Mouse (Mus musculus) urinary bladder, postnatal 10 days (tissue): ENCODE results near the gene Gabra4.
A peak's percentile ranks its signal among the peaks of the same experiment; 100 is the strongest.
"Not testable (repeated sequence)": the region's sequence is repeated elsewhere in the genome, so short reads cannot be mapped to it uniquely, and the experiment has no call there.

Experiments
- DNase-seq: peaks from one replicate; pipeline ENCODE4 v3.0.0; 2022; ENCODE audit warnings: low spot score

The Gabra4 gene

DNA sequence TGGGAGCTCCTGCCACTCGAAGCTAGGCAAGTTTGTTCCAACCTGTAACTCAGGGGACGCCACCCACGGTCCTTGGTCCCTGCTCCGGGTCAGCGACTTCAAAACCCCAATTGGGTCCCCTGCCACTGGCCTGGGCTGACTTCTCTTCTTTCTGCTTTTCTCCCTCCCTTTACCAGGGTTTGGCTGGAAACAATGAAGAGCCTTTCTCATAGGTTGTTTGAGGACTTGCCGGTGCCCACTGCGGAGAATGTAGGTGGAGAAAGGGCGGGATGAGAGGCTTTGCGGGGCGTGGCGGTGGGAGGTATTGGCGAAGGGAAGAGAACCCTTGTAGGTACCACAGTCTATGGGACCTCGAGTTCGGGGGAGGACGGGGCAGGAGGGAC is at the start of gene Gabra4:
Gene Gabra4 (minus strand): TSS at position 194 of the 383 bp plus-strand sequence.
- no peak for DNase-seq

DNA sequence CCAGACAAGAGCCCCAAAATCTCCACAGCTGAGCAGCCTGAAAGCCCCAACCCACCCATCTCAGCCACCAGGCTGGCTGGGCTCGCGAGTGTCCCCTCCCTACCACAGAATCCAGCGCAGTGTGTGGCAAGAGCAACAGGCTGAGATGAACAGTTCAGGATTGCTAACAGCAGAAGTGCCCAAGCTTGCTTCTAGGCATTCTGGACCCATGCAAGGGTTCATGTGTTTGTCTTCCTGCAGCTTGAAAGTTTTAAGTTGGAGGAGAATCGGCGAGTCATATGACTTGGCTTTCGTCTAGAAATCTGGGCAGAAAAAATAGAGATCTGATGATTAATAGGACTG is 43.1 kb upstream of the Gabra4 start:
- no peak for DNase-seq

DNA sequence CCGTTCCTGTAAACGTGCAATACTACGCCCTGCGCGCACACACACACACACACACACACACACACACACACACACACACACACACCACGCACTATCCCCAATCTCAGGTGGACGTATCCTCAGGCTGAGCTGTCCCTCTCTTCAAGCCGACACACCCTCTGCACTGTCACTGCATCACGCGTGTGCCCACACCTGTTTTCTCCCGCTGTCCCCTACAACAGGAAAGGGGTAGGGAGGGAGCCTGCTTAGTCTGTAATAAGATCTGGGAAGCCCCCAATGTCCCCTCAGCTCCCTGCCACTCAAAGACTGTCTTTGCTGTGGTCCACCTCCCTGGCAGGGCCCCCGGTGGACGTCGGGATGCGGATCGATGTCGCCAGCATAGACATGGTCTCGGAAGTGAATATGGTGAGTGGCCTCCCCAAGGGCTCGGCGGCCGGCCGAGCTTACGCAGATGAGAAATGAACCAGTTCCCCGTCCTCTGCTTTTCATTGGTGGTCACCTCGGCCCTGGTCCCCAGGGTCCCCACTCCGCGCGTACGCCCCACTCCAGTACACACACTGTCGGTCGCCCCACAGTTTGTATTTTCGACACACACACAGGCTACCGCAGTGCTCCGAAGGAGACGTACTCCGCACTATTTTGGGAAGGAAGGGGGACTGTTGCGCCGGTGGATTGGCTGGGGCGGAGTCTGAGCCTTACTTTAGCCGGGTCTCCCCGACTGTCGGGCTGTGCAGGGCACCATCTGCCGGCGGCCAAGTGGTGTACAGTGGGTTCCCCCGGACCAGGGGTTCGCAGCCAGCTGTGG is 42.6 kb upstream of the Gabra4 start:
- peak; percentile 9 for DNase-seq

GRCm38 (mm10) chr5:71699696-71700467 is 41.8 kb upstream of the Gabra4 start:
- no peak for DNase-seq

- no peak for DNase-seq
Measured at GRCm38 (mm10) chr5:71665593-71665992, 7.5 kb upstream of the Gabra4 start.

DNA sequence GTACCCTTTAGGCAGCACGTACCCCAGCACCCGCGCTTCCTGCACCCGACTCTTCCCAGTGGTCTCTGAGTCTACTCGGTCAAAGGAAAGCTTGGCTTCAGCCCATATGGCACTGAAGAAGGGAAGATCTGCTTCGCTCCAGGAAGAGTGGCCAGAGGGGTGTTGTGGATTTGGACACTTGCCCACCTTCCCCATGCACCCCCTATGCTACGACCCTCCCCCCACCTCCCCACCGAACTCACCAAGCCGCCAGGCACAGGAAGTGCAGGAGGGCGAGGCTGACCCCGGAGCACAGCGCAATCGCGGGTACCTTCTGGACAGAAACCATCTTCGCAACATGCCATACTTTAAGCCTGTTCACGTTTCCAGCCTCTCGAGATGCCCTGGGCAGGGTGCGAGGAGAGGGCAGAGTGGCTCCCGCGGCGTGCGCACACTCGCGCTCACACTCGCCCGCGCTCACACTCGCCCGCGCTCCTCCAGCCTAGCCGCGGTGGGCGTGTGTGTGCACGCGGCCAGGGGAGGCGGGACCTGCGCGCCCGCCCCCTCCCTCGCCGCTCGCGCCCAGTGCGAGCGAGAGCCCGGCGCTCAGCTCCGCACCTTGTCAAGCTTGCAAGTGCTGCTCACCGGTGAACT is 510 bp downstream of the Gabra4 start, which contains the start of gene Gabrb1:
Gene Gabrb1 (plus strand): TSS at position 632 of the 633 bp plus-strand sequence.
- no peak for DNase-seq

- no peak for DNase-seq
Measured at GRCm38 (mm10) chr5:71656771-71657170, 1.3 kb downstream of the Gabra4 start.

DNA sequence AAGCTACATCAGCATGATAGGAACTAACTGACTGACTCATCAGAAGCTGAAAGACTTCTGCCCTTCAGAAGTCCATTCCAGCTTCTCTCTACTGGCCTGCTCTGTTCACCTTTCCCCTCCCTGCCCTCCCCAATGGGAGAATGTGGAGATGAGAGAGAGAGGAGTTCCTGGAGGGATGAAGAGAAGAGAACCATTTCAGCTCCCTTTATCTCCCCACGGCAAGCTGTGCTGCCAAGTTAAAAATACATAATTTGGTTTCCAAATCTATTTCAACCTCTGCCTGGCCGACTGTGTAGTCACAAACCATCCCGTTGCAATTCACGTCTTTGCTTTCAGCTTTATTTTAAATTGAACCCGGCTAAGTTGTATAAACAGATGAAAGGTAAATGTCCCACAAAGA is 4.1 kb downstream of the Gabra4 start:
- no peak for DNase-seq

DNA sequence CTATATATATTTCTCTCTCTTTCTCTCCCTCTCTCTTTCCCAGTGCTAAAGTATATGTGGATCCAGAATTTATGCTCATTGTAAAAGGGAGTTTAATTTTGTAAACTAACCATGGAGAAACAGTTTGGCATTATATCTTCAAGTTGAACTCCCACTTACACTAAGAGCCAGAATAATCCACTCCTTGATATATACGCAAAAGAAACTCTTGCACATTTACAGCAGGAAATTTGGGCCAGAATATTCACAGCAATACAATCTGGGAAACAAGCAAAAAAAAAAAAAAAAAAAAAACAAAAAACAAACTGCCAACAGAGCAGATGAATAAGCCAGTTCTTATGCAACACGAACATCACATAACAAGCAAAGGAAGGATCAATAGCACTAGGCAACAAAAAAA is 10.0 kb downstream of the Gabra4 start:
- no peak for DNase-seq

DNA sequence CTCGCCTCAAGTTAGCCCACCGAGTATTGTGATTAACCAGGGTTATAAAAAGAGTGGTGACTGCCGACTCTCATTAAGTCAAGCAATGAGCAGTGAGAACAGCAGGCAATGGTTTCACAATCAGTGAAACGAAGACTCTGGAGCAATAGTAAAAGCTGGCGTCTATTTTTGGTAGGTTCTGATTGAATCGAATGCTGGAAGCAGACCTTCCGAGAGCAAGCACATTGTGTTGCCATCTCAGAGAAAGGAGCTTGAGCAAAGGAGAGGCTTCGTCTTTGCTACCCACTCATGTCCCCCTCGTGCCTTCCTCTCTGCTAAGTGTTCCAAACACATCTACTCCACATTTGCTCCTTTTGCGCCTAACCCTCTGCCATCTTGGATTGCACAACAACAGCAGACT is 18.3 kb downstream of the Gabra4 start:
- no peak for DNase-seq

GRCm38 (mm10) chr5:71627820-71628219 is 30.3 kb downstream of the Gabra4 start:
- DNase-seq = no peak

GRCm38 (mm10) chr5:71616734-71617133 is 41.4 kb downstream of the Gabra4 start:
- DNase-seq = no peak

DNA sequence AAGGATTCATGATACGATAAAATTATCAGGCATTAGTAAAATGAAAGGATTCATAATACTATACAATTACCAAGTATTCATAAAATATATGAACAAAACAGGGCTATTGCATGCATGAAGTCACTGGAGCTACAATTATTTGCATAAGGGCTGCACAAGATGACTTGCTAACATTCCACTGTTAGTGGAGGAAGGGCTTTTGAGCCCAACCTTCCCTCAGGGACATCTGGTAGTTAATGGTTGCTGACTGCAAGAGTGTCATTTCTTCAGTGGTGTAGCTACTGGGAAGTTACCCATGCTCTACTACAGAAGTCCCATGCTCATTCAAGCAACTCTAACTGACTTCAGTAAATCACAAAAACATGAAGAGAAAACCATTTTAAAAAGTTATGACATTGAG is 43.8 kb downstream of the Gabra4 start:
- DNase-seq = no peak

- DNase-seq = no peak
Measured at GRCm38 (mm10) chr5:71608735-71609134, 49.4 kb downstream of the Gabra4 start.

DNA sequence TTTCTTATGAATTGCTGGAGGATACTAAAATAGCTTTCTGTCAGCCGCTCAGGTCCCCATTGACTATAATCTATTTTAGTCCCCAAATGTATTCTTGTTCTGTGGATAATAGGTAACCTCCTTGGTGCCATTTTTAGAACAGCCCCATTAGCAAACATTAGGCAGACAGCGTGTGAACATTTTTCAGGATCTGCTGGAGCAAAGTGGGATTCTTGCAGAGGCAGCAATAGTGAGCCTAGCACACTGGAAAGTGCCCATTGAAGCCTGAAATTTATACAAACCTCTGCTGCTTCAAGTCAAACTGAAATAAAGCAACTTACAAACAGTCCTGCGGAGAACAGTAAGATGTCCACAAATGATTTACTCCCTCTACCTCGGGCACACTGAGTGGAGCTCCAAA is 51.2 kb downstream of the Gabra4 start:
- DNase-seq = no peak

DNA sequence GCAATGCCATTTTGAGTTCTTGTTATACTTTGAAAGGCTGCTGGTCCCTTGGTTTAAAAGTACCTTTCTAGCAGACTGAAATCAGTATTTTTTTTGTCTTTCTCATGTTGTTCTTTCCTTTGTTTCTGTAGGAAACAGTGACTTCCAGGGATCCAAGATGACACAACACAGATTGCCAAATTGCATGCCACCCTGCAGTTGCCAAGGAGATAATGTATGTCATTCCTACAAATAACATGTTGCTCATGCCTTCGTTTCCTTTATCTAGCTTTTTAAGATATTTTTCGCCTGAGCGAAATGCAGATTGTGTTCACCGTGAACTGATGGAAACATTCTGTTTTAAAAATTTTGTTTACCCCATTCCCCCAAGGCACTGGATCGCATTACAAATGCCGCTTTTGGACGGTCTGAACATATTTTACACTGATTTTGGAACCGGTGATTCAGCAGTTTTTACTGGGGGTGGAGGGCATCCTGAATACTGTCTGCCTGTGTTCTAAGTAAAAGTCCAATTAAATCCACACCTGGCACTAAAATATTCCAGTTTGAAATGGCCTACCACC is 53.9 kb downstream of the Gabra4 start:
- no peak for DNase-seq

GRCm38 (mm10) chr5:71595321-71595720 is 62.8 kb downstream of the Gabra4 start:
- no peak for DNase-seq

DNA sequence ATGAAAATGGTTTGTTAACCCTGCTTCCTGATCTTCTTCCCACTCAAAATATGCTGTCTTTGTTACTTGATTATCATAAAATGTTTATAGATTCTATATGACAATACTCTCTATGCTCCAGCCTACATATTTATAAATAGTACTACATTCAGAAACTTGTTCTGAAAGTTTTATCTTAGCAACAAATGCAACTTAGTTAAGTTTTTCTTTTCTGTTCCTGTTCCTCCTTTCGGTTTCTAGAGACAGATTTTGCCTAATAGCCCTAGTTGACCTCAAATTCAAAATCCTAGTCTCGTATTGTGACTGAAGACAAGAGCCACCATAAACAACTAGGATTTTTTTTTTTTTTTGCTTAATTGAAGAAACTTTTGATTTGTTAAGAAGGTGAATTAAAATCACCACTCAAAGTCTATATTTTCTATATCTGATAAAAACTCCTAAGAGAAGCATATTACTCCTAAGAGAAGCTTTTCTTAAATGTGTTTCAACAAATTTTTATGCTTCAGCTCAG is 64.3 kb downstream of the Gabra4 start:
- DNase-seq = no peak

- DNase-seq = no peak
Measured at GRCm38 (mm10) chr5:71571646-71572237, 86.4 kb downstream of the Gabra4 start.

- DNase-seq = no peak
Measured at GRCm38 (mm10) chr5:71548079-71548478, 110.0 kb downstream of the Gabra4 start, which contains the start of gene Cox7b2. Cox7b2 (minus strand) TSS chr5:71548205.

DNA sequence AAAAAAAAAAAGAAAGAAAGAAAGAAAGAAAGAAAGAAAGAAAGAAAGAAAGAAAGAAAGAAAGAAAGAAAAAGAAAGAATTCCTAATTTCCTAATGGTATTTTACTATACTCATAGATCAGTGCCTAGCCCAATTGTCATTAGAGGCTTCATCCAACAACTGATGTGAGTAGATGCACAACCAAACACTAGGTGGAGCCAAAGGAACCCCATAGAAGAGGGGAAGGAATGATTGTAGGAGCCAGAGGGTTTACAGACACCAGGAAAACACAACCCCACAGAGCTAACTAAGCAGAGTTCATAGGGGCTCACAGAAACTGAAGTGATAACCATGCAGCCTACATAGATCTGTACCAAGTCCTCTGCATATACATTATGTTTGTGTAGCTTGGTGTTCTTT is 112.6 kb downstream of the Gabra4 start:
- no peak for DNase-seq

DNA sequence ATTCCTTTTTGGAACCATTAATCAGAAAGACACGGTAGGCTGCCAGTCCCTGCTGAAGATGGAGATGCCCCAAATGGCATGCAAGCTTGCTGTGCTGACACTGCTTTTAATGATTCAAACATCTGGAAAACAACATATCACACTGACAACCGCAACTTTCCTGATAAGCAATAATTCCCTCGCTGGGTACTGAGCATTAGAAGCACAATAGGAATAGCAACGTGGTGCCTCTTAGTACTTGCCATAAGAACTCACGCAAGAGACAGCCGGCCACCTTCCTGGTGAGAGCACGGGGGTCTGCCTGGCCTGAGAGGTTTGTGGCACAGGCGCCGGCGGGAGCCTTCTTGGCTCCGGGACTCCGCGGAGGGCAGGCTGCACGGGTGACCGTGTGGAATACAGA is 132.6 kb downstream of the Gabra4 start:
- DNase-seq = not testable (repeated sequence)
